Mouse (Mus musculus) intestine, embryonic 15.5 days (tissue): ENCODE measurements at regions not wholly inside any gene's neighbourhood (a gene's known extent, or its start where the extent isn't known, plus 50 kb on each side); places are given as distances from the start of the nearest gene placed in this dataset.

Experiments used
- ATAC-seq: fragments of 200-750 bp; cut with Nextera tagmentation; 2 replicates; pipeline ENCODE4 v1.8.0; 2017; ENCODE audit warnings: moderate TSS enrichment, moderate library complexity
- H3K27ac ChIP-seq: fragments of 300-500 bp; sonication (generic); 2 replicates; pipeline ENCODE4 v1.5.1; 2015; ENCODE audit warnings: mild to moderate bottlenecking, inconsistent platforms
- H3K27me3 ChIP-seq: fragments of 300-500 bp; sonication (generic); replicated peaks from 2 replicates; pipeline ENCODE4 v1.6.1; 2015; ENCODE audit warnings: inconsistent platforms
- H3K36me3 ChIP-seq: fragments of 300-500 bp; sonication (generic); 2 replicates; pipeline ENCODE4 v1.6.1; 2015; ENCODE audit warnings: inconsistent platforms
- H3K4me1 ChIP-seq: fragments of 300-500 bp; sonication (generic); replicated peaks from 2 replicates; pipeline ENCODE4 v1.6.1; 2015; ENCODE audit warnings: inconsistent platforms
- H3K4me2 ChIP-seq: fragments of 300-500 bp; sonication (generic); replicated peaks from 2 replicates; pipeline ENCODE4 v1.6.1; 2015; ENCODE audit warnings: mild to moderate bottlenecking, inconsistent platforms
- H3K4me3 ChIP-seq: fragments of 300-500 bp; sonication (generic); replicated peaks from 2 replicates; pipeline ENCODE4 v1.5.1; 2015; ENCODE audit warnings: inconsistent platforms
- H3K9ac ChIP-seq: fragments of 300-500 bp; sonication (generic); 2 replicates; pipeline ENCODE4 v1.6.1; 2015; ENCODE audit warnings: inconsistent platforms
- H3K9me3 ChIP-seq: fragments of 300-500 bp; sonication (generic); 2 replicates; pipeline ENCODE4 v1.6.1; 2016; ENCODE audit warnings: inconsistent platforms
- WGBS: fragments of 180-500 bp; shearing (Covaris S2); methylation state at CpG from one replicate; pipeline ENCODE4 v1.1.7; 2015; 5-methylcytosine and 5-hydroxymethylcytosine counted together

DNA sequence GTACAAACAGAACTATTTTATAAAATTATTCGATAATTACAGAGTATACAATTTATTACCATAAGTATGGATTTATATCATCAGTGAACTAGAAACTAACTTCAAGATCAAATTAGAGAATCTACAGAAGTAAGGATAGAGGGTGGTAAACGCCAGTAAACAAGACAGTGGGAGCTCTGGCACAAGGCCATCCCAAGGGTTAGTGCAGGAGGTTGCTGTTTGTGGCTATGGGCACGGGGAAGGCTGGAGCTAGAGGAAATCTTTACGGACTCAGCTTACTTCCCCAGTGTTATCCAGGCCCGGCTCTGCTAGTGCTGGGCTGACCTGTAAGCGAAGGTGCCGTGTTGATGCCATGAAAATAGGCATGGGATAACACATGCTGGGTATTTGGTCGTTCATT lies 220.5 kb upstream of the Api5 start:
- H3K27ac ChIP-seq, result no peak overlapping the region
- H3K4me3 ChIP-seq, result no peak overlapping the region
- no peaks in the 10 kb centered on the region for H3K27me3 ChIP-seq
- H3K4me2 ChIP-seq, result no peak overlapping the region
- H3K9ac ChIP-seq, result no peak overlapping the region
- no peaks in the 10 kb centered on the region for H3K9me3 ChIP-seq
- no peak for ATAC-seq
- no peaks in the 10 kb centered on the region for H3K36me3 ChIP-seq
- 79% methylated on average over 8 of the region's 8 CpGs for WGBS
- no peaks in the 10 kb centered on the region for H3K4me1 ChIP-seq
